Mouse (Mus musculus) retina, embryonic 14.5 days (tissue): ENCODE measurements around the gene Mta2.
"Not testable (repeated sequence)": the region's sequence is repeated elsewhere in the genome, so short reads cannot be mapped to it uniquely, and the experiment has no call there.

Experiments
- DNase-seq: peaks from one replicate; pipeline ENCODE4 v3.0.0-alpha.2; 2015; ENCODE audit warnings: low spot score

Mta2 gene

GRCm38 (mm10) chr19:8941515-8942217, at the start of gene Mta2:
Gene Mta2, plus strand, starts transcription at chr19:8941875.
- DNase-seq, result peak; percentile 98

GRCm38 (mm10) chr19:8892829-8893766, 48.6 kb upstream of the Mta2 start, which contains the start of gene Ints5:
Gene Ints5, plus strand, starts transcription at chr19:8893005.
- DNase-seq, result peak; percentile 93

GRCm38 (mm10) chr19:8895397-8895960, 46.2 kb upstream of the Mta2 start:
- DNase-seq, result no peak

- DNase-seq, result not testable (repeated sequence)
Observed at GRCm38 (mm10) chr19:8896231-8896630, 45.4 kb upstream of the Mta2 start.

- peak; percentile 41 for DNase-seq
Observed at GRCm38 (mm10) chr19:8897211-8897864, 44.3 kb upstream of the Mta2 start.

- DNase-seq, result peak; percentile 98
Observed at GRCm38 (mm10) chr19:8897865-8898495, 43.7 kb upstream of the Mta2 start, which contains the start of gene Ganab. Gene Ganab, plus strand, starts transcription at chr19:8898071.

- no peak for DNase-seq
Observed at GRCm38 (mm10) chr19:8898576-8898975, 43.1 kb upstream of the Mta2 start.

- no peak for DNase-seq
Observed at GRCm38 (mm10) chr19:8899079-8899478, 42.6 kb upstream of the Mta2 start.

GRCm38 (mm10) chr19:8903412-8903811, 38.3 kb upstream of the Mta2 start:
- no peak for DNase-seq

- no peak for DNase-seq
Observed at GRCm38 (mm10) chr19:8908531-8908930, 33.1 kb upstream of the Mta2 start.

GRCm38 (mm10) chr19:8911810-8912209, 29.9 kb upstream of the Mta2 start:
- DNase-seq, result no peak

- DNase-seq, result no peak
Observed at GRCm38 (mm10) chr19:8914212-8914611, 27.5 kb upstream of the Mta2 start.

GRCm38 (mm10) chr19:8919000-8919399, 22.7 kb upstream of the Mta2 start:
- DNase-seq, result no peak

- DNase-seq, result no peak
Observed at GRCm38 (mm10) chr19:8919684-8920072, 22.0 kb upstream of the Mta2 start.

GRCm38 (mm10) chr19:8920073-8920736, 21.5 kb upstream of the Mta2 start, which contains the start of gene B3gat3:
Gene B3gat3, plus strand, starts transcription at chr19:8920374.
- DNase-seq, result peak; percentile 96

- DNase-seq, result peak; percentile 60
Observed at GRCm38 (mm10) chr19:8920836-8921291, 20.8 kb upstream of the Mta2 start.

GRCm38 (mm10) chr19:8921741-8922140, 19.9 kb upstream of the Mta2 start:
- DNase-seq, result no peak

- no peak for DNase-seq
Observed at GRCm38 (mm10) chr19:8926766-8927165, 14.9 kb upstream of the Mta2 start.

GRCm38 (mm10) chr19:8927891-8928525, 13.7 kb upstream of the Mta2 start:
- DNase-seq, result no peak

- no peak for DNase-seq
Observed at GRCm38 (mm10) chr19:8928689-8929223, 12.9 kb upstream of the Mta2 start.
